Mouse (Mus musculus): ENCODE data around the gene Gm26602.
"Not testable (repeated sequence)": the region's sequence is repeated elsewhere in the genome, so short reads cannot be mapped to it uniquely, and the experiment has no call there.

Gm26602 gene

GRCm38 (mm10) chr10:79884938-79885337 is 25.7 kb upstream of the Gm26602 start:
- DNase-seq (ENCODE audit: extremely low spot score, low spot score): not testable (repeated sequence)

GRCm38 (mm10) chr10:79886054-79886453 is 24.6 kb upstream of the Gm26602 start, which contains the start of gene Elane:
Gene Elane (plus strand): TSS chr10:79886247.
- no peak for DNase-seq (ENCODE audit: extremely low spot score, low spot score)

- DNase-seq (ENCODE audit: extremely low spot score, low spot score): no peak
Observed at GRCm38 (mm10) chr10:79886611-79887010, 24.0 kb upstream of the Gm26602 start.

DNA sequence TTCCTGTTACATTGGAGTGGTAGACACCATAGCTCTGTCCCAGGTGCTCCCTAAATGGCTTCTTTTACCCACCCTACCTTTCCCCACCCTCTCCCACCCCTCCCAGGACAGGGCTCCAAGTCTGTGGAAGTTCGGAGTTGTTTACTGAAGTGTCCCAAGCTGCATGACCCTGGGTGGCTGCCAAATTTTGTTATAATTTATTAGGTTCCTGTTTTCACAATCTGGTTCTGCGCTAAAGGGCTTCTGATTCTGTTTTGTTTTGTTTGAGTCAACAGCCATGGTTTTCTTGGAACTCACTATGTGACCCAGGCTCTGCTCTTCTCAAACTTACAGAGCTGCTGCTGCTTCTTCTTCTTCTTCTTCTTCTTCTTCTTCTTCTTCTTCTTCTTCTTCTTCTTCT is 21.3 kb upstream of the Gm26602 start:
- no peak for DNase-seq (ENCODE audit: extremely low spot score, low spot score)

DNA sequence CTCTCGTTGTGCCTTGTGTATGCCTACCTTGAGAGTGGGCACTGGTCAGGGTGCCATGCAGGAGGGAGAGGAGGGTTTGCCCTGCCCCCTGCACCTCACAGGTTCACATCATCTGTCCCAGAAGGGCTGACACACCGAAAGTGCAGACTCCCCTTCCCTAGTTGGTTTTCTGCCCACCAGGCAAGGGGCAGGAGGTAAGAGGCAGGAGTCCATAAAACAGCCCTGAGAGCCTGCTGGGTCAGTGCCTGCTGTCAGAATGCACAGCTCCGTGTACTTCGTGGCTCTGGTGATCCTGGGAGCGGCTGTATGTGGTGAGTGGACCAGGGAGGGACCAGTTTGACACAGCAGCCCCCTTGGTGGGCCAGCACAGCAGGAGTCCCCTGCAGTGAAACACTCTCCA is 20.0 kb upstream of the Gm26602 start, which contains the start of gene Cfd:
Cfd (plus strand) TSS at position 184 of the 400 bp plus-strand sequence.
- no peak for DNase-seq (ENCODE audit: extremely low spot score, low spot score)

DNA sequence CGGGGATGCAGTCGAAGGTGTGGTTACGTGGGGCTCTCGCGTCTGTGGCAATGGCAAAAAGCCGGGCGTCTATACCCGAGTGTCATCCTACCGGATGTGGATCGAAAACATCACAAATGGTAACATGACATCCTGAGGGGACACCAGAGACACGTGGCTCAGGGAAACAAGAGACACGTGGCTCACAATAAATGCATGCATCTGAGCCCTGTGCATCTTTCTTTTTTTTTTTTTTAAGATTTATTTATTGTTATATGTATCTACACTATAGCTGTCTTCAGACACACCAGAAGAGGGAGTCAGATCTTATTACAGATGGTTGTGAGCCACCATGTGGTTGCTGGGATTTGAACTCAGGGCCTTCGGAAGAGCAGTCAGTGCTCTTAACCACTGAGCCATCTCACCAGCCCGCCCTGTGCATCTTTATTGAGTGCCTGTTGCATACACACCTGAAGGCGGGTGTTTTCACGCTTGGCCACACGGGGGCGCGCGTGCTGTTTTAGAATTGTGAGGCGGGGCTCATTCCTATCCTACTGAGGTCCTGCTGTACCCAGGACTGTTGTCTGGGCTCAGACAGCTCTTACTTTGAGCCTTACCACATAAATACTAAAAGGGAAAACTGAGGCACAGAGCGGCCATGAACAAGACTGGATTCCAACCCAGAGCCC is 18.1 kb upstream of the Gm26602 start:
- DNase-seq (ENCODE audit: extremely low spot score, low spot score): peak; percentile 88

DNA sequence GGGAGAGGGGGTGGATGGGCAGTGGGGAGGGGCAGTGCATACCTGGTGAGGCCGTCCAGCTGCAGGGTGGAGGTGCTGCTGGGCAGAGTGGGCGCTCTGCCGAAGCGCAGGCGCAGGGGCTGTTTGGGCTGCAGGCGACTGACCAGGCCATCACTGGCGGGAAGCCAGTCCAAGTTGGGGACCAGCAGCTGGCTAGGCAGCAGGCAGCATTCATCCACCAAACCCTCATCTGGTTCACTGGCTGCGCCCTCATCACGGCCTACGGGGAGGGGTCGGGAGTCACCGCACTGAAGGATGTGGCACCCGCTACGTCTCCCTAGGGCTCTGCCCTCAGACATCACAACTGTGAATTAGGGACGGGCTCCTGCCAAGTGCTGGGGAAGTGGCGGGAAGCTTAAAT is 14.3 kb upstream of the Gm26602 start:
- DNase-seq (ENCODE audit: extremely low spot score, low spot score): no peak

- no peak for DNase-seq (ENCODE audit: extremely low spot score, low spot score)
Observed at GRCm38 (mm10) chr10:79896814-79897213, 13.8 kb upstream of the Gm26602 start.

GRCm38 (mm10) chr10:79897316-79898245 is 13.1 kb upstream of the Gm26602 start:
- DNase-seq (ENCODE audit: extremely low spot score, low spot score): no peak

- no peak for DNase-seq (ENCODE audit: extremely low spot score, low spot score)
Observed at GRCm38 (mm10) chr10:79900951-79901410, 9.7 kb upstream of the Gm26602 start.

GRCm38 (mm10) chr10:79906712-79907111 is 3.9 kb upstream of the Gm26602 start:
- DNase-seq (ENCODE audit: extremely low spot score, low spot score): no peak

DNA sequence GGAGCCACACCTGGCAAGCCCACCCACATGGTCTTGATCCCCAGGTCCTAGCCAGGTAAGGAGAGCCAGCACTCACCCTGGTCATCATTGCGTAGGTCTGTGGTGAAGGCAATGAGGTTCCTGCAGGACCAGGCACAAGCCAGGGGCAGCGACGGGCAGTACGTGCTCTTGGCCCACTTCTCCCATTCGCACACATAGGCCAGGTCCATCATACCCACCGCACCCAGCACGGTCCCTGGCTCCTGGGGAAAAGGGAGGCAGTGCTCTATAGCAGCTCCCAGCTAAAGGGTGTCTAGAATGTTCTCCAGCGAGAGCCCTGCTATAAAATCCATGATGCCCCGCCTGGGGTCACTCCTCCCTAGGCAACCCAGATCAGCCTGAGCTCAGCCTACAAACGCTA is 3.2 kb upstream of the Gm26602 start:
- DNase-seq (ENCODE audit: extremely low spot score, low spot score): no peak

GRCm38 (mm10) chr10:79908167-79909091 is 2.2 kb upstream of the Gm26602 start, which contains the start of gene Med16:
Gene Med16 (minus strand): TSS chr10:79908923.
- DNase-seq (ENCODE audit: extremely low spot score, low spot score): peak; percentile 97

DNA sequence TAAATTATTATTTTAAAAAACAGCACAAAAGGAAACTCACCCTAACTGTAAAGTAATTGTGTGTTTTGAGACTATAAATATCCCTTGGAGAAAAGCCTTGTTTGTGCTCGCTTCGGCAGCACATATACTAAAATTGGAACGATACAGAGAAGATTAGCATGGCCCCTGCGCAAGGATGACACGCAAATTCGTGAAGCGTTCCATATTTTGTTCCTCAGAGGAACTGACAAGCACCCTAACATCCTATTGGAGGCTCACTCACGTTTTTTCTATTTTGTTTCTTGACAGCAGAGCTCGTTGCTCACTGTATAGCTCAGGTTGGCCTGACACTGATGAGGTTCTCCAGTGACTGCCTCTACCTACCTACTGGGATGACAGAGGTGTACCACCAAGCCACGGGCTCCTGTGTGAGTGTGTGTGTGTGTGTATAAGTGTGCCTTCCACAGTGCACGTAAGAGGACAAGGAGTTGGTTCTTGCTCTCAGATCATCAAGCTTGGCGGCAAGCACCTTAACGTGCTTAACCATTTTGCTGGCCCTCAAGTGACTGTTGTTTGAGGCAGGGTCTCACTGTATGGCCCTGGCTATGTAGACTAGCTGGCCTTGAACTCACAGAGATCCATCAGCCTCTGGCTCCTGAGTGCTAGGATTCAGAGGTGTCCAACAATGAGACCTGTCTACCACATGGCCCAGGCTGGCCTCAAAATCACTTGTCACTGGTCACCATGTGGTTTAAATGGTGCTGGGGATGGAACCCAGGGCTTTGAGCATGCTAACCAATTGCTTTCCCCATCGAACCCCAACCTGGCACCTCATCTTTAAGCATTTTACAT is 1.3 kb upstream of the Gm26602 start:
- DNase-seq (ENCODE audit: extremely low spot score, low spot score): peak; percentile 59

GRCm38 (mm10) chr10:79912412-79912811 is 1.8 kb downstream of the Gm26602 start:
- DNase-seq (ENCODE audit: extremely low spot score, low spot score): no peak

- DNase-seq (ENCODE audit: extremely low spot score, low spot score): no peak
Observed at GRCm38 (mm10) chr10:79914131-79914947, 3.7 kb downstream of the Gm26602 start.

- no peak for DNase-seq (ENCODE audit: extremely low spot score, low spot score)
Observed at GRCm38 (mm10) chr10:79914948-79915596, 4.4 kb downstream of the Gm26602 start.

DNA sequence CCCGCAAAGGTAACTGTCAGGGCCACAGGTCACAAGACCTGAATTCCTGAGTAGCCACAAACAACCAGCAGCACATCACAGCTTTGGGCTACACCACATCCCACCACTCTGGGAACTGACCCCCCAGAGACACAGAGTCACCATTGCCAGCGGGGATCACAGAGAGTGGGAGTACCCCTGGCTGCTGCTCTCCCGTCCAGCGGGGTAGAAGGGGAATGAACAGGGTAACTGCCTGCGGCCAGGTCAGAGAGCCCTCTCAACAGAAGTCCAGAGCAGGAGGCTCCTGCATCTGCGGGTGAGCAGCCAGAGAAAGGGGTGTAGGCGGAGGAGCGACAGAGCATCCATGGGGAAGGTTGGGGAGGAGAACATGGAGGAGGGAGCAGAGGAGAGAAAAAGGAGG is 5.4 kb downstream of the Gm26602 start:
- no peak for DNase-seq (ENCODE audit: extremely low spot score, low spot score)

All from neural tube, embryonic 10.5 days (tissue).